Mouse (Mus musculus) heart, embryonic 11.5 days (tissue): ENCODE results near the gene Lrrfip1. TPM values are rescaled to one million over a fixed set of nuclear protein-coding genes. Genes with fewer than 3 reads are reported as not detected.

Experiments
- ATAC-seq: fragments of 200-750 bp; cut with Nextera tagmentation; replicated peaks from 2 replicates; pipeline ENCODE4 v1.8.0; 2017; ENCODE audit warnings: moderate library complexity; ENCODE audit not compliant: insufficient number of reproducible peaks, low FRiP score, low TSS enrichment
- H3K27ac ChIP-seq: fragments of 300-500 bp; sonication (generic); 2 replicates; pipeline ENCODE4 v1.5.1; 2014; ENCODE audit warnings: mild to moderate bottlenecking, low read depth, low read length
- H3K27me3 ChIP-seq: fragments of 300-500 bp; sonication (generic); 2 replicates; pipeline ENCODE4 v1.6.1; 2014; ENCODE audit warnings: mild to moderate bottlenecking, low read length, mixed read lengths; ENCODE audit not compliant: control insufficient read depth, insufficient read depth
- H3K36me3 ChIP-seq: fragments of 300-500 bp; sonication (generic); 2 replicates; pipeline ENCODE4 v1.6.1; 2014; ENCODE audit warnings: mild to moderate bottlenecking, low read length, moderate library complexity, mixed read lengths; ENCODE audit not compliant: control insufficient read depth, insufficient read depth
- H3K4me1 ChIP-seq: fragments of 300-500 bp; sonication (generic); 2 replicates; pipeline ENCODE4 v1.6.1; 2014; ENCODE audit warnings: low read length; ENCODE audit not compliant: control insufficient read depth, insufficient read depth
- H3K4me2 ChIP-seq: fragments of 300-500 bp; sonication (generic); 2 replicates; pipeline ENCODE4 v1.6.1; 2014; ENCODE audit warnings: mild to moderate bottlenecking, moderate library complexity
- H3K4me3 ChIP-seq: fragments of 300-500 bp; sonication (generic); 2 replicates; pipeline ENCODE4 v1.5.1; 2014; ENCODE audit warnings: low read depth, low read length
- H3K9ac ChIP-seq: fragments of 300-500 bp; sonication (generic); 2 replicates; pipeline ENCODE4 v1.6.1; 2014; ENCODE audit warnings: mild to moderate bottlenecking, low read depth, low read length, moderate library complexity
- H3K9me3 ChIP-seq: fragments of 300-500 bp; sonication (generic); replicated peaks from 2 replicates; pipeline ENCODE4 v1.6.1; 2016; ENCODE audit warnings: low read length; ENCODE audit not compliant: control insufficient read depth
- WGBS: fragments of 180-500 bp; shearing (Covaris S2); extraction: QIAGEN DNeasy Blood & Tissue Kit; methylation state at CpG from one replicate; pipeline ENCODE4 v1.1.7; 2014; ENCODE audit not compliant: insufficient replicate concordance; 5-methylcytosine and 5-hydroxymethylcytosine counted together
- polyA plus RNA-seq: library from polyadenylated mRNA; unstranded; fragments of >200 nt; fragmentation: Nextera tagmentation; extraction: Ambion mirVana; gene quantifications from 2 replicates; pipeline ENCODE4 v1.2.1, GENCODE M21; 2014

The Lrrfip1 gene
- 115 and 138 TPM in 2 replicates for polyA plus RNA-seq

DNA sequence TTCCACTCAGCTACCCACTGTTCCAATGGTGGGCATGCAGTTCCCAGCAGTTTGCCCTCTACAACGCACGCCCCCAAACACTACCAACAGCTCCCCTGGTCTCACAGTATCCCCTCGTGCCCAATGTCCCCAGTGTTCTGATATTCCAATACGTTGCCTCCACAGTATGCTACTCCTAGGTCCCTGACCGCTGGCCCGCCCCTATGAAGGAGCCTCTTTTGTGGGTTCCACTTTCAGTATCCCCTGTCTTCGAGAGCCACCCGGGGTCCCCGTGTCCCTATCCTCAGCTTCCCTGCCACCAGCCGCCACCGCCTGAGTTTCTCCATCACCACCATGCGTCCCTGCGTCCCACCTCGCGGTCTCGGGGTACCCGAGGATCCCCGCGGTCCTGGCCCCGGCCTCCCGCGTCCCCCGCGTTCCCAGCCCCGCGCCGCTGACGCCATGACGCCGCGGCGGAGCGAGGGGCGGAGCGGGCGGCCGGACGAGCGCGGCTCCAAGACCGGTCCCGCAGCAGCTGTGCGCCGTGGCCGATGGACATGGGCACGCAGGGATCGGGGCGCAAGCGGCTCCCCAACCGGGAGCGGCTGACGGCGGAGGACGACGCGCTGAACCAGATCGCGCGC is at the start of gene Lrrfip1:
Gene Lrrfip1, plus strand, starts transcription at position 470 of the 623 bp plus-strand sequence.
- H3K36me3 ChIP-seq: no peaks in the 10 kb centered on the region
- WGBS: 3% methylated on average over 58 of the region's 59 CpGs
- H3K4me1 ChIP-seq: peaks cover 30% of the 10 kb centered on the region
- ATAC-seq: peak; percentile 57
- no peaks in the 10 kb centered on the region for H3K9me3 ChIP-seq
- H3K27me3 ChIP-seq: no peaks in the 10 kb centered on the region
- peak within 1 kb of the TSS; percentile 93 for H3K27ac ChIP-seq
- H3K4me3 ChIP-seq: peak within 1 kb of the TSS; percentile 90
- H3K4me2 ChIP-seq: peak within 1 kb of the TSS; percentile 86
- peak within 1 kb of the TSS; percentile 98 for H3K9ac ChIP-seq

DNA sequence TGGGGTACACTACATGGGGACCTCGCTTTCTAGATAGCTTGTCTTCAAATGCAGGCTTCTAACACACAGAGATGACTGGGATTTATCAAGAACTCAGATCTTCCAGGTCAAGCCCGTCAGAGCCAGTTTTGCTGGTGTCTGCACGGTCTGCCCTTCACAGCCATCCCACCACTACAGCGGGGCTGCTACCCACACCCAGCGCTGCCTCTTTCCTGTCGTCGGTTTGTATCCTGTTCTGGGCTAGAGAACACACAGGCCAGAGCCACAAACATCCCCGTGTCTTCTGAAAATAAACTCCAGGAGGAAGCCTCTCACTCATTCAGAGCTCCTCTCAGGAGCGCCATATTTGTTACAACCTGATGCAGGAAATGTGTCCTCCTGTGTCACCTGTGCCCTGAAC is 49.2 kb upstream of the Lrrfip1 start:
- no peak for ATAC-seq
- Histone ChIP-seq H3K4me3 (no peak overlapping the region), H3K9me3 (no peaks in the 10 kb centered on the region), H3K27ac (no peak overlapping the region), H3K27me3 (peaks cover 10% of the 10 kb centered on the region; the same call in 1 of the 2 replicates), H3K36me3 (no peaks in the 10 kb centered on the region), H3K4me1 (peaks cover 3% of the 10 kb centered on the region; the same call in 1 of the 2 replicates), H3K4me2 (no peak overlapping the region), H3K9ac (no peak overlapping the region)
- 56% methylated on average over 9 of the region's 9 CpGs for WGBS

DNA sequence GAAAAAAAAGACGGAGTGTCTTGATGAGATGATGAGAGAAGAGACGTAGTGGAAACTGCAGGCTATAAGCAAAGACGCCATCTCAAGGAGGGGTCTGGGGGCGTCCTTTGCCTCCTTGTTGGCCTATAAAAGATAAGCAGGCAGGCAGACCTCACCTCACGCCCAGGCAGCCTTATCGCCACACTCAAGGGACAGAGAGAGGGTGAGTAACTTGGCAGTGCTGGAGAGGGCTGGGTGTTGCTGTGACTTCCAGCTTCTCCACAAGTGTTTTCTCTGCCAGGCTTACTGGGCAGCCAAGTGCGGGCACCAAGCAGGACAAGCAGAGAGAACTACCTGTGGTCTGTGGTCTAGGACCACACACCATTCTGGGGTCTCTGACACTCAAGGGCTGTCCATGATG is 46.9 kb upstream of the Lrrfip1 start:
- peaks cover 3% of the 10 kb centered on the region; the same call in 1 of the 2 replicates for H3K4me1 ChIP-seq
- H3K27me3 ChIP-seq: peaks cover 10% of the 10 kb centered on the region; the same call in 1 of the 2 replicates
- H3K4me3 ChIP-seq: no peak overlapping the region
- WGBS: 53% methylated on average over 7 of the region's 7 CpGs
- no peak overlapping the region for H3K9ac ChIP-seq
- H3K36me3 ChIP-seq: no peaks in the 10 kb centered on the region
- no peaks in the 10 kb centered on the region for H3K9me3 ChIP-seq
- no peak for ATAC-seq
- no peak overlapping the region for H3K27ac ChIP-seq
- H3K4me2 ChIP-seq: no peak overlapping the region

DNA sequence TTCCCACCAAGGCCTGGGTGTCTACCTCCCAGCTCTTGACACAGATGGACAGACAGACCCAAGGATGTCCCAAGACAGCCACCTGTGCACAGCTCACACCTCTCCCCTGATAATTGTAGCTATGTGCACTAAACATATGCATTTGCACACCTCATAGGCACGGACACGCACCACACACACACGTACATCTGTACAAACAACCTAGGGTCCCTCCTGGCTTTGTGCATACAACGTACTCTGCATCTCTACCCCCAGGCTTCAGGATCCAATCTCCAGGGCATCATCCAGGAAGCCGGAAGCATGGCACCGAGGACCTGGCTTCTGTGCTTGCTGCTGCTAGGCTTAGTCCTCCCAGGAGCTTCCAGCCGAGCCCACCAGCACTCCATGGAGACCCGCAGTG is 45.7 kb upstream of the Lrrfip1 start, which contains the start of gene Prlh:
Gene Prlh, plus strand, starts transcription at position 301 of the 400 bp plus-strand sequence.
- peaks cover 10% of the 10 kb centered on the region; the same call in 1 of the 2 replicates for H3K27me3 ChIP-seq
- H3K27ac ChIP-seq: no peak within 1 kb of the TSS
- no peaks in the 10 kb centered on the region for H3K9me3 ChIP-seq
- ATAC-seq: no peak
- H3K4me2 ChIP-seq: no peak within 1 kb of the TSS
- no peak within 1 kb of the TSS for H3K4me3 ChIP-seq
- no peaks in the 10 kb centered on the region for H3K36me3 ChIP-seq
- H3K9ac ChIP-seq: no peak within 1 kb of the TSS
- 78% methylated on average over 8 of the region's 8 CpGs for WGBS
- peaks cover 3% of the 10 kb centered on the region; the same call in 1 of the 2 replicates for H3K4me1 ChIP-seq

DNA sequence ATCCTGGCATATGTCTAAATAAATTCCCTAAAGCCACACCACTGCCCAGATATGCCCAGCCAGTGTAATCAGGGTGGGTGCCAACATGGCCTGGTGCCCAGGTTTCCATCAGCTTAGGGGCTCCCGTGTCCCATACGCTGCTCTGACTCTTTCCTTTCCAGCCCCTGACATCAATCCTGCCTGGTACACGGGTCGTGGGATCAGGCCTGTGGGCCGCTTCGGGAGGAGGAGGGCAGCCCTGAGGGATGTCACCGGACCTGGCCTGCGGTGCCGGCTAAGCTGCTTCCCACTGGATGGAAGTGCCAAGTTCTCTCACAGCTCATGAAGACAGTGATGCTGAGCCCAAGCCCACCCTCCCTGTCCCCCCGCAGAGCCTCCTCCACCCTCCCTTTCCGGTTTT is 44.8 kb upstream of the Lrrfip1 start:
- H3K9me3 ChIP-seq: no peaks in the 10 kb centered on the region
- 79% methylated on average over 11 of the region's 11 CpGs for WGBS
- H3K27me3 ChIP-seq: peaks cover 10% of the 10 kb centered on the region; the same call in 1 of the 2 replicates
- no peak overlapping the region for H3K9ac ChIP-seq
- ATAC-seq: no peak
- H3K4me2 ChIP-seq: no peak overlapping the region
- H3K36me3 ChIP-seq: no peaks in the 10 kb centered on the region
- no peak overlapping the region for H3K27ac ChIP-seq
- peaks cover 3% of the 10 kb centered on the region; the same call in 1 of the 2 replicates for H3K4me1 ChIP-seq
- H3K4me3 ChIP-seq: no peak overlapping the region

DNA sequence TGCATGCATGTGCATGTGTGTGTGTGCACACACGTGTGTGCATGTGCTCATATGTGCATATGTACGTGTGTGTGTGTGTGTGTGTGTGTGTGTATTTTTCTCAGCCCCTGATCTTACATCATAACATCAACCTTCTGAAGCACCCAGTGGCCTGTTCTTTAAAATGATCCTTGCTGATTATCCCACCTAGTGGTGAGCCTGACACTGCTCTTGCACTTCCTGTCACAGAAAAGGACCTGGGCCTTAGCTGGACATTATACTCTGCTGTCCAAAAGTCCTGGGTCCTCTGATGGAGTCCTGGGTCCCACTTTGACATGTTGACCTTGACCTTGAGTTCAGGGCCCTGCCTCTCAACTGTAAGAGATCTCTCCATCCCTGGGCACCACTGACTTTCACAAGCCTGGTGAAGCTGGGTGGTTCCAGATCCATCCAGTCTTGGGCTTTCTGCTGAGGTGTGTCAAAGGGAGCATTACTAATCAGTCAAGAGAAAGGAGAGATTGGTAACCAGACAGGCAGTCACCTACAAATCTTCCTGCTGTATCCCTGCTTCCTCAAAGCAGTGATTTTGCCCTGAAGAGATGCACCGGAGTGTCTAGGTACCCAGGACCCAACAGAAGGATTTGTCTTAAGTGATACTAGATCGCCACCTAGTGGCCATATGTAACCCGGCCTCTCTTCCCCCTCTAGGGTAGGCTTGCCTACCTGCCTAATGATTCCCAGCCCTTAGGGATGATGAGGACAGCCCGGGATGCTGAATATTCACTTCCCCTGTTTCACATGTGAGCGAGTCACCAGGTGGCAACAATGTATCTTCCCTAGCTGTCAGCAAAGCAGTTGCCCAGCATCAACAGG is 42.1 kb upstream of the Lrrfip1 start:
- WGBS: 34% methylated on average over 7 of the region's 7 CpGs
- no peak for ATAC-seq
- Histone ChIP-seq H3K27ac (no peak overlapping the region), H3K4me1 (peaks cover 3% of the 10 kb centered on the region; the same call in 1 of the 2 replicates), H3K4me2 (no peak overlapping the region), H3K4me3 (no peak overlapping the region), H3K27me3 (peaks cover 23% of the 10 kb centered on the region), H3K36me3 (no peaks in the 10 kb centered on the region), H3K9me3 (no peaks in the 10 kb centered on the region), H3K9ac (no peak overlapping the region)

DNA sequence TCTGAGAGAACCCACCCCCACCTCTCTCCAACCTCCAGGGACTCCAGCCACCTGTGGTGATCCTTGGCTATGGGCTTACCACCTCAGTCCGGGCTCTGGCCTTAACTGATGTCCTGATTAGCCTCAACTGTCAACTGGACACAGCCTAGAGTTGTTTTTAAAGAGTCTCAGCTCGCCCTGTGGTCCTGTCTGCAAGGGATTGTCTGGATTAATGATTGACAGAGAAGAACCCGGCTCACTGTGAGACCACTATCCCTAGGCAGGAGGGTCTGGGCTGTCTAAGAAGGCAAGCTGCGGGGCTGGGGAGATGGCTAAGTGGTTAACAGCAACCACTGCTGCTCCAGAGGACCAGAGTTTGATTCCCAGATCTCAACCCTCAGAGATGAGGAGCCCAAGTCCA is 36.0 kb upstream of the Lrrfip1 start:
- ATAC-seq: no peak
- H3K27ac ChIP-seq: no peak overlapping the region
- no peaks in the 10 kb centered on the region for H3K36me3 ChIP-seq
- peaks cover 25% of the 10 kb centered on the region for H3K27me3 ChIP-seq
- no peaks in the 10 kb centered on the region for H3K9me3 ChIP-seq
- 0 out of 2 replicates have a peak overlapping the region, but pooled peaks have one; percentile 16 for H3K9ac ChIP-seq
- H3K4me1 ChIP-seq: no peaks in the 10 kb centered on the region
- H3K4me3 ChIP-seq: no peak overlapping the region
- 21% methylated on average over 4 of the region's 4 CpGs for WGBS
- no peak overlapping the region for H3K4me2 ChIP-seq

DNA sequence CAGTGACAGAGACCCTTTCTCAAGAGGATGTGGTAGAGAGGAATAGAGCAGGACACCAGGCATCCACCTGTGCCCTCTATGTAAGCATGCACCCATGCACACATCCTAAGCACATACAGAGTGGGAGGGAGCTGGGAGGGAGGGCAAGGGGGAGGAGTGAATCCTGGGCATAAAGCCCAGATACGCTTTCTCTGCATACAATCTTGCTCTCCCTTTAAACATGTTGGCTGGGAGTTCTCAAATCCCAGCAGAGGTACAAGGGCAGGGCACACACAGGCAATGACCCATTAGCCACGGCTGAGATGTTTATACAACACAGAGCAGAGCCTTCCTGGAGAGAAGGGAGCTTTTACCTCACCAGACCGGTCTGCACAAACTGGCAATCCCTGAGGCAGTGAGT is 35.5 kb upstream of the Lrrfip1 start:
- Histone ChIP-seq H3K4me3 (no peak overlapping the region), H3K36me3 (no peaks in the 10 kb centered on the region), H3K27me3 (peaks cover 25% of the 10 kb centered on the region), H3K9me3 (no peaks in the 10 kb centered on the region), H3K4me2 (no peak overlapping the region), H3K27ac (no peak overlapping the region), H3K4me1 (no peaks in the 10 kb centered on the region), H3K9ac (0 out of 2 replicates have a peak overlapping the region, but pooled peaks have one; percentile 16)
- 30% methylated on average over 3 of the region's 3 CpGs for WGBS
- no peak for ATAC-seq
